Mouse (Mus musculus): Measurements from ENCODE around the gene Eif2s2. TPM values are rescaled to one million over a fixed set of nuclear protein-coding genes. Genes with fewer than 3 reads are reported as not detected.

Gene Eif2s2
- polyA plus RNA-seq (2015; fragmentation: Nextera tagmentation; extraction: Ambion mirVana): 74.7 and 88.7 TPM in 2 replicates

- no peaks in the 10 kb centered on the region for H3K9me3 ChIP-seq (replicated peaks; ENCODE audit: control insufficient read depth, low read length)
- H3K4me2 ChIP-seq (ENCODE audit: low read depth, low read length): peak within 1 kb of the TSS; percentile 88
- under 1% methylated on average over 75 of the region's 75 CpGs for WGBS
- no peaks in the 10 kb centered on the region for H3K36me3 ChIP-seq (ENCODE audit: control insufficient read depth, insufficient read depth, low read length)
- ATAC-seq (ENCODE audit: insufficient read depth, low FRiP score): peak; percentile 99
- peak within 1 kb of the TSS; percentile 91 for H3K27ac ChIP-seq (ENCODE audit: low read length)
- H3K4me1 ChIP-seq (ENCODE audit: control insufficient read depth, insufficient read depth, low read length): peaks cover 8% of the 10 kb centered on the region; the same call in 1 of the 2 replicates
- H3K27me3 ChIP-seq (ENCODE audit: control insufficient read depth, insufficient read depth, low read length): no peaks in the 10 kb centered on the region
- peak within 1 kb of the TSS; percentile 99 for H3K9ac ChIP-seq (ENCODE audit: low read length)
- H3K4me3 ChIP-seq (replicated peaks; ENCODE audit: low read length): peak within 1 kb of the TSS; percentile 99
These were observed at the start of gene Eif2s2 for GRCm38 (mm10) chr2:154892201-154893044. TSS of gene Eif2s2 (minus strand) at chr2:154892935.

GRCm38 (mm10) chr2:154941952-154942351 lies 49.2 kb upstream of the Eif2s2 start:
- Histone ChIP-seq H3K9me3 (replicated peaks; ENCODE audit: control insufficient read depth, low read length) (no peaks in the 10 kb centered on the region), H3K36me3 (ENCODE audit: control insufficient read depth, insufficient read depth, low read length) (no peaks in the 10 kb centered on the region), H3K9ac (ENCODE audit: low read length) (no peak overlapping the region), H3K27ac (ENCODE audit: low read length) (no peak overlapping the region), H3K27me3 (ENCODE audit: control insufficient read depth, insufficient read depth, low read length) (no peaks in the 10 kb centered on the region), H3K4me2 (ENCODE audit: low read depth, low read length) (no peak overlapping the region), H3K4me1 (ENCODE audit: control insufficient read depth, insufficient read depth, low read length) (no peaks in the 10 kb centered on the region), H3K4me3 (replicated peaks; ENCODE audit: low read length) (no peak overlapping the region)
- 68% methylated on average over 10 of the region's 10 CpGs for WGBS
- ATAC-seq (ENCODE audit: insufficient read depth, low FRiP score): no peak

- H3K27me3 ChIP-seq (ENCODE audit: control insufficient read depth, insufficient read depth, low read length): no peaks in the 10 kb centered on the region
- no peak for ATAC-seq (ENCODE audit: insufficient read depth, low FRiP score)
- H3K4me2 ChIP-seq (ENCODE audit: low read depth, low read length): no peak overlapping the region
- no peak overlapping the region for H3K4me3 ChIP-seq (replicated peaks; ENCODE audit: low read length)
- no peaks in the 10 kb centered on the region for H3K4me1 ChIP-seq (ENCODE audit: control insufficient read depth, insufficient read depth, low read length)
- H3K9ac ChIP-seq (ENCODE audit: low read length): no peak overlapping the region
- no peaks in the 10 kb centered on the region for H3K36me3 ChIP-seq (ENCODE audit: control insufficient read depth, insufficient read depth, low read length)
- no peak overlapping the region for H3K27ac ChIP-seq (ENCODE audit: low read length)
- H3K9me3 ChIP-seq (replicated peaks; ENCODE audit: control insufficient read depth, low read length): no peaks in the 10 kb centered on the region
- 74% methylated on average over 8 of the region's 8 CpGs for WGBS
These were observed 45.0 kb upstream of the Eif2s2 start for GRCm38 (mm10) chr2:154937547-154938390.

- H3K27ac ChIP-seq (ENCODE audit: low read length): no peak overlapping the region
- no peak for ATAC-seq (ENCODE audit: insufficient read depth, low FRiP score)
- no peak overlapping the region for H3K4me2 ChIP-seq (ENCODE audit: low read depth, low read length)
- H3K9me3 ChIP-seq (replicated peaks; ENCODE audit: control insufficient read depth, low read length): no peaks in the 10 kb centered on the region
- no peaks in the 10 kb centered on the region for H3K4me1 ChIP-seq (ENCODE audit: control insufficient read depth, insufficient read depth, low read length)
- no peaks in the 10 kb centered on the region for H3K27me3 ChIP-seq (ENCODE audit: control insufficient read depth, insufficient read depth, low read length)
- H3K36me3 ChIP-seq (ENCODE audit: control insufficient read depth, insufficient read depth, low read length): no peaks in the 10 kb centered on the region
- 68% methylated on average over 11 of the region's 11 CpGs for WGBS
- H3K9ac ChIP-seq (ENCODE audit: low read length): no peak overlapping the region
- no peak overlapping the region for H3K4me3 ChIP-seq (replicated peaks; ENCODE audit: low read length)
These were observed 43.9 kb upstream of the Eif2s2 start for GRCm38 (mm10) chr2:154936536-154937155.

GRCm38 (mm10) chr2:154936106-154936505 lies 43.4 kb upstream of the Eif2s2 start:
- no peak overlapping the region for H3K4me3 ChIP-seq (replicated peaks; ENCODE audit: low read length)
- no peaks in the 10 kb centered on the region for H3K27me3 ChIP-seq (ENCODE audit: control insufficient read depth, insufficient read depth, low read length)
- H3K9ac ChIP-seq (ENCODE audit: low read length): no peak overlapping the region
- H3K4me2 ChIP-seq (ENCODE audit: low read depth, low read length): no peak overlapping the region
- no peaks in the 10 kb centered on the region for H3K9me3 ChIP-seq (replicated peaks; ENCODE audit: control insufficient read depth, low read length)
- no peaks in the 10 kb centered on the region for H3K4me1 ChIP-seq (ENCODE audit: control insufficient read depth, insufficient read depth, low read length)
- no peak overlapping the region for H3K27ac ChIP-seq (ENCODE audit: low read length)
- no peak for ATAC-seq (ENCODE audit: insufficient read depth, low FRiP score)
- H3K36me3 ChIP-seq (ENCODE audit: control insufficient read depth, insufficient read depth, low read length): no peaks in the 10 kb centered on the region
- WGBS: 72% methylated on average over 6 of the region's 6 CpGs

GRCm38 (mm10) chr2:154933884-154934283 lies 41.1 kb upstream of the Eif2s2 start:
- no peak overlapping the region for H3K4me2 ChIP-seq (ENCODE audit: low read depth, low read length)
- H3K9ac ChIP-seq (ENCODE audit: low read length): no peak overlapping the region
- no peak overlapping the region for H3K4me3 ChIP-seq (replicated peaks; ENCODE audit: low read length)
- H3K4me1 ChIP-seq (ENCODE audit: control insufficient read depth, insufficient read depth, low read length): no peaks in the 10 kb centered on the region
- ATAC-seq (ENCODE audit: insufficient read depth, low FRiP score): no peak
- no peaks in the 10 kb centered on the region for H3K27me3 ChIP-seq (ENCODE audit: control insufficient read depth, insufficient read depth, low read length)
- no peak overlapping the region for H3K27ac ChIP-seq (ENCODE audit: low read length)
- no peaks in the 10 kb centered on the region for H3K36me3 ChIP-seq (ENCODE audit: control insufficient read depth, insufficient read depth, low read length)
- WGBS: 59% methylated on average over 4 of the region's 4 CpGs
- no peaks in the 10 kb centered on the region for H3K9me3 ChIP-seq (replicated peaks; ENCODE audit: control insufficient read depth, low read length)

GRCm38 (mm10) chr2:154928298-154928697 lies 35.6 kb upstream of the Eif2s2 start:
- ATAC-seq (ENCODE audit: insufficient read depth, low FRiP score): no peak
- H3K4me2 ChIP-seq (ENCODE audit: low read depth, low read length): no peak overlapping the region
- no peak overlapping the region for H3K4me3 ChIP-seq (replicated peaks; ENCODE audit: low read length)
- H3K9me3 ChIP-seq (replicated peaks; ENCODE audit: control insufficient read depth, low read length): no peaks in the 10 kb centered on the region
- no peaks in the 10 kb centered on the region for H3K4me1 ChIP-seq (ENCODE audit: control insufficient read depth, insufficient read depth, low read length)
- WGBS: 74% methylated on average over 2 of the region's 2 CpGs
- 0 out of 2 replicates have a peak overlapping the region, but pooled peaks have one; percentile 11 for H3K9ac ChIP-seq (ENCODE audit: low read length)
- H3K36me3 ChIP-seq (ENCODE audit: control insufficient read depth, insufficient read depth, low read length): no peaks in the 10 kb centered on the region
- H3K27me3 ChIP-seq (ENCODE audit: control insufficient read depth, insufficient read depth, low read length): no peaks in the 10 kb centered on the region
- no peak overlapping the region for H3K27ac ChIP-seq (ENCODE audit: low read length)

- no peaks in the 10 kb centered on the region for H3K27me3 ChIP-seq (ENCODE audit: control insufficient read depth, insufficient read depth, low read length)
- no peak overlapping the region for H3K27ac ChIP-seq (ENCODE audit: low read length)
- 83% methylated on average over 6 of the region's 6 CpGs for WGBS
- no peak for ATAC-seq (ENCODE audit: insufficient read depth, low FRiP score)
- no peaks in the 10 kb centered on the region for H3K9me3 ChIP-seq (replicated peaks; ENCODE audit: control insufficient read depth, low read length)
- H3K4me2 ChIP-seq (ENCODE audit: low read depth, low read length): no peak overlapping the region
- H3K9ac ChIP-seq (ENCODE audit: low read length): no peak overlapping the region
- H3K36me3 ChIP-seq (ENCODE audit: control insufficient read depth, insufficient read depth, low read length): no peaks in the 10 kb centered on the region
- no peaks in the 10 kb centered on the region for H3K4me1 ChIP-seq (ENCODE audit: control insufficient read depth, insufficient read depth, low read length)
- H3K4me3 ChIP-seq (replicated peaks; ENCODE audit: low read length): no peak overlapping the region
These were observed 34.1 kb upstream of the Eif2s2 start for GRCm38 (mm10) chr2:154926843-154927242.

All from stomach, embryonic 16.5 days (tissue).